Mouse (Mus musculus): ENCODE measurements around the gene Actr2. TPM values are rescaled to one million over a fixed set of nuclear protein-coding genes. Genes with fewer than 3 reads are reported as not detected.

Actr2 gene
- polyA plus RNA-seq, 1 experiment = 11.3 TPM

- Histone ChIP-seq H3K36me3 (ENCODE audit: control insufficient read depth, insufficient read depth, low read length) (no peaks in the 10 kb centered on the region), H3K27me3 (ENCODE audit: control insufficient read depth, insufficient read depth, low read length) (no peaks in the 10 kb centered on the region), H3K4me3 (ENCODE audit: control insufficient read depth, low read depth, low read length) (no peak overlapping the region), H3K4me1 (ENCODE audit: control insufficient read depth, insufficient read depth, low read length) (no peaks in the 10 kb centered on the region), H3K27ac (ENCODE audit: control insufficient read depth, insufficient read depth, low read depth, low read length) (no peak overlapping the region)
- TF ChIP-seq CTCF (IDR thresholded peaks at IDR 0.05; ENCODE audit: control insufficient read depth, insufficient read depth, insufficient replicate concordance, low read depth, low read length) = no peak
- TF ChIP-seq POLR2A (IDR thresholded peaks at IDR 0.05; ENCODE audit: control insufficient read depth, low read depth, low read length) = no peak
Measured at GRCm38 (mm10) chr11:20052814-20053536, 59.7 kb downstream of the Actr2 start.

DNA sequence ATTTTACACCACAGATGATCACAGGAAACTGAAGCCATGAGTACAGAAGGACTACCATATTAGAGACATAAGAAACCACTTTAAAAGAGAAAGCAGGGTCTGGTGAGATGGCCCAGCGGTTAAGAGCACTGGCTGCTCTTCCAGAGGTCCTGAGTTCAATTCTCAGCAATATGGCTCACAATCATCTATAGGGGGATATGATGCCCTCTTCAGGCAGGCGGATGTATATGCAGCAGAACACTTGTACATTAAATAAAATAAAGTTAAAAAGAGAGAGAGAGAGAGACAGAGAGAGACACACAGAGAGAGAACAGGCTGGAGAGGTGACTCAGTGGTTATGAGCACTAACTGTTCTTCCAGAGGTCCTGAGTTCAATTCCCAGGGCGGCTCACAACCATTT is 67.1 kb downstream of the Actr2 start:
- peak overlapping the region; percentile 62; the same call in 1 of the 2 replicates for H3K4me3 ChIP-seq (ENCODE audit: control insufficient read depth, low read depth, low read length)
- peaks cover 3% of the 10 kb centered on the region for H3K4me1 ChIP-seq (ENCODE audit: control insufficient read depth, insufficient read depth, low read length)
- TF ChIP-seq CTCF (IDR thresholded peaks at IDR 0.05; ENCODE audit: control insufficient read depth, insufficient read depth, insufficient replicate concordance, low read depth, low read length) (no peak), POLR2A (IDR thresholded peaks at IDR 0.05; ENCODE audit: control insufficient read depth, low read depth, low read length) (no peak)
- no peaks in the 10 kb centered on the region for H3K36me3 ChIP-seq (ENCODE audit: control insufficient read depth, insufficient read depth, low read length)
- H3K27ac ChIP-seq (ENCODE audit: control insufficient read depth, insufficient read depth, low read depth, low read length) = no peak overlapping the region
- H3K27me3 ChIP-seq (ENCODE audit: control insufficient read depth, insufficient read depth, low read length) = no peaks in the 10 kb centered on the region

- Histone ChIP-seq H3K4me3 (ENCODE audit: control insufficient read depth, low read depth, low read length) (no peak overlapping the region), H3K36me3 (ENCODE audit: control insufficient read depth, insufficient read depth, low read length) (no peaks in the 10 kb centered on the region), H3K27me3 (ENCODE audit: control insufficient read depth, insufficient read depth, low read length) (no peaks in the 10 kb centered on the region), H3K27ac (ENCODE audit: control insufficient read depth, insufficient read depth, low read depth, low read length) (no peak overlapping the region), H3K4me1 (ENCODE audit: control insufficient read depth, insufficient read depth, low read length) (peaks cover 3% of the 10 kb centered on the region)
- TF ChIP-seq POLR2A (IDR thresholded peaks at IDR 0.05; ENCODE audit: control insufficient read depth, low read depth, low read length) = no peak
- TF ChIP-seq CTCF (IDR thresholded peaks at IDR 0.05; ENCODE audit: control insufficient read depth, insufficient read depth, insufficient replicate concordance, low read depth, low read length) = no peak
Measured at GRCm38 (mm10) chr11:20043256-20043655, 69.5 kb downstream of the Actr2 start.

GRCm38 (mm10) chr11:20042106-20042505 is 70.6 kb downstream of the Actr2 start:
- TF ChIP-seq POLR2A (IDR thresholded peaks at IDR 0.05; ENCODE audit: control insufficient read depth, low read depth, low read length) (no peak), CTCF (IDR thresholded peaks at IDR 0.05; ENCODE audit: control insufficient read depth, insufficient read depth, insufficient replicate concordance, low read depth, low read length) (no peak)
- H3K27ac ChIP-seq (ENCODE audit: control insufficient read depth, insufficient read depth, low read depth, low read length) = no peak overlapping the region

DNA sequence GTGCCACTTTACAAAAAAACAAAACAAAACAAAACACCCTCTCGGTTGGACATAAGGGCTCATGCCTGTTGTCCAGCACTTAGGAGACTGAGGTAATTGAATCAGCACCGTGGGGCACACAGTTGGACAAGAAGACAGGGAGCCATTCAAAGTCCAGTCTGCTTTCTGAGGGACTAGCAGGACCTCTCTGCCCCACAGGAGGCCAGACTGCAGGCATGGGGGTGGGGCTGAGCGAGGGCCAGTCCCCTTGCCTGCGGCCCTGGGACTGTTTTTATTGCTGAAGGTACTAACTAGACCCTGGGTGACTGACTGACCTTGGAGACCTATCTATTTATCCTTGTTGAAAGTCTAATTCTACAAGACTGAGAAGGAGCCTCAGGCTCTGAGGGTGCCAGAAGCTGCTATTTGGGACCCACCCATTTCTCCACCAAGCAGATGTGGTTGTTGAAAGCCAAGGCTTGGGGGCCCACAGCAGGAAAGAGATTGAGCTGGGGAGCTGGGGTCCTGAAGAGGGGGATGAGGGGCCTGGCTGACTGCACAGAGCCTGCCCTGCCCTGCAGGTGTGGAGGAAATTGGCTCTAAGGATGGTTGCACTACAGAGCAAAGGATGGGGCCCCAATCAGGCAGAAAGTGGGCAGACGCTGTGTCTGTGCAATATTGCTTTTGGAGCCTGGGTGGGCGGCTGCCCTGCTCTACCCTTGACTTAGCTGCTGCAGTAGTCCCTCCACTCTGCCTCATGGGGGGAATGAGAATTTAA is 71.4 kb downstream of the Actr2 start:
- Histone ChIP-seq H3K27ac (ENCODE audit: control insufficient read depth, insufficient read depth, low read depth, low read length) (no peak overlapping the region), H3K36me3 (ENCODE audit: control insufficient read depth, insufficient read depth, low read length) (no peaks in the 10 kb centered on the region), H3K4me1 (ENCODE audit: control insufficient read depth, insufficient read depth, low read length) (peaks cover 3% of the 10 kb centered on the region), H3K4me3 (ENCODE audit: control insufficient read depth, low read depth, low read length) (peak overlapping the region; percentile 80), H3K27me3 (ENCODE audit: control insufficient read depth, insufficient read depth, low read length) (no peaks in the 10 kb centered on the region)
- TF ChIP-seq CTCF (IDR thresholded peaks at IDR 0.05; ENCODE audit: control insufficient read depth, insufficient read depth, insufficient replicate concordance, low read depth, low read length) = no peak
- TF ChIP-seq POLR2A (IDR thresholded peaks at IDR 0.05; ENCODE audit: control insufficient read depth, low read depth, low read length) = no peak

More at GRCm38 (mm10) chr11:20042106-20042505, 70.6 kb downstream of the Actr2 start:
- peak overlapping the region; percentile 80; the same call in 1 of the 2 replicates for H3K4me3 ChIP-seq (ENCODE audit: control insufficient read depth, low read depth, low read length)
- H3K36me3 ChIP-seq (ENCODE audit: control insufficient read depth, insufficient read depth, low read length) = no peaks in the 10 kb centered on the region
- H3K27me3 ChIP-seq (ENCODE audit: control insufficient read depth, insufficient read depth, low read length) = no peaks in the 10 kb centered on the region
- H3K4me1 ChIP-seq (ENCODE audit: control insufficient read depth, insufficient read depth, low read length) = peaks cover 3% of the 10 kb centered on the region

GRCm38 (mm10) chr11:20038723-20039122 is 74.0 kb downstream of the Actr2 start:
- TF ChIP-seq POLR2A (IDR thresholded peaks at IDR 0.05; ENCODE audit: control insufficient read depth, low read depth, low read length) (no peak), CTCF (IDR thresholded peaks at IDR 0.05; ENCODE audit: control insufficient read depth, insufficient read depth, insufficient replicate concordance, low read depth, low read length) (no peak)
- no peaks in the 10 kb centered on the region for H3K4me1 ChIP-seq (ENCODE audit: control insufficient read depth, insufficient read depth, low read length)
- H3K27me3 ChIP-seq (ENCODE audit: control insufficient read depth, insufficient read depth, low read length) = no peaks in the 10 kb centered on the region
- no peak overlapping the region for H3K27ac ChIP-seq (ENCODE audit: control insufficient read depth, insufficient read depth, low read depth, low read length)
- H3K36me3 ChIP-seq (ENCODE audit: control insufficient read depth, insufficient read depth, low read length) = no peaks in the 10 kb centered on the region
- peak overlapping the region; percentile 15; the same call in 1 of the 2 replicates for H3K4me3 ChIP-seq (ENCODE audit: control insufficient read depth, low read depth, low read length)

- no peak overlapping the region for H3K27ac ChIP-seq (ENCODE audit: control insufficient read depth, insufficient read depth, low read depth, low read length)
- H3K27me3 ChIP-seq (ENCODE audit: control insufficient read depth, insufficient read depth, low read length) = no peaks in the 10 kb centered on the region
- no peaks in the 10 kb centered on the region for H3K36me3 ChIP-seq (ENCODE audit: control insufficient read depth, insufficient read depth, low read length)
- TF ChIP-seq POLR2A (IDR thresholded peaks at IDR 0.05; ENCODE audit: control insufficient read depth, low read depth, low read length) (no peak), CTCF (IDR thresholded peaks at IDR 0.05; ENCODE audit: control insufficient read depth, insufficient read depth, insufficient replicate concordance, low read depth, low read length) (no peak)
- H3K4me3 ChIP-seq (ENCODE audit: control insufficient read depth, low read depth, low read length) = no peak overlapping the region
- no peaks in the 10 kb centered on the region for H3K4me1 ChIP-seq (ENCODE audit: control insufficient read depth, insufficient read depth, low read length)
Measured at GRCm38 (mm10) chr11:20037739-20038138, 75.0 kb downstream of the Actr2 start.

Measured in testis, adult 2 months (tissue).